Mouse (Mus musculus): ENCODE data around the gene Gm11444.

GRCm38 (mm10) chr11:85814678-85815077 lies 35.5 kb downstream of the Gm11444 start:
- TF ChIP-seq EP300 (IDR thresholded peaks at IDR 0.05; ENCODE audit: low read depth) (no peak), CTCF (IDR thresholded peaks at IDR 0.05; ENCODE audit: low read depth) (no peak)
